Mouse (Mus musculus): ENCODE data around the gene Vmn2r66.

Vmn2r66 gene

GRCm38 (mm10) chr7:85012168-85012567 lies at the start of gene Vmn2r66:
Gene Vmn2r66 (minus strand): TSS chr7:85012268.
- DNase-seq (ENCODE audit: low spot score): no peak

DNA sequence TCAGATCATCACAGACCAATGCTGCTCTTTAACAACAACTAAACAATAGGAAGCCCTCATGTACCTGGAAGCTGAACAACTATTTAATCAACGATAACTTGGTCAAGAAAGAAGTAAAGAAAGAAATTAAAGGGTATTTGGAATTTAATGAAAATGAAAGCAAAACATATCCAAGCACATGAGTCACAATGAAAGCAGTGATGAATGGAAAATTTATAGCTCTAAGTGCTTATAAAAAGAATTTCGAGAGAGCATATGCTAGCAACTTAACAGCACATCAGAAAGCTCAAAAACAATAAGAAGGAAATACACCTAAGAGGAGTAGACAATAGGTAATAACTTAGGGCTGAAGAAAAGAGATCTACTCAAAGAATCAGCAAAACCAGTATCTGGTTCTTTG lies 15.4 kb downstream of the Vmn2r66 start:
- no peak for DNase-seq (ENCODE audit: low spot score)

GRCm38 (mm10) chr7:84964015-84964414 lies 48.1 kb downstream of the Vmn2r66 start, which contains the start of gene Vmn2r65:
Gene Vmn2r65 (minus strand): TSS chr7:84964115.
- no peak for DNase-seq (ENCODE audit: low spot score)

All from layer of hippocampus, adult 11-12 months (tissue).